Mouse (Mus musculus) stomach, postnatal 0 days (tissue): ENCODE results near the gene Ctse. TPM values are rescaled to one million over a fixed set of nuclear protein-coding genes. Genes with fewer than 3 reads are reported as not detected.

ENCODE experiments used
- ATAC-seq: fragments of 200-750 bp; cut with Nextera tagmentation; 2 replicates; pipeline ENCODE4 v1.8.0; 2017; ENCODE audit not compliant: low FRiP score, low TSS enrichment
- DNase-seq: peaks from one replicate; pipeline ENCODE4 v3.0.0-alpha.2; 2016; ENCODE audit warnings: low spot score
- H3K27ac ChIP-seq: fragments of 300-500 bp; sonication (generic); replicated peaks from 2 replicates; pipeline ENCODE4 v1.5.1; 2014; ENCODE audit warnings: mild to moderate bottlenecking, control low read depth
- H3K27me3 ChIP-seq: fragments of 300-500 bp; sonication (generic); 2 replicates; pipeline ENCODE4 v1.6.1; 2014; ENCODE audit warnings: low read length; ENCODE audit not compliant: control insufficient read depth, insufficient read depth
- H3K36me3 ChIP-seq: fragments of 300-500 bp; sonication (generic); 2 replicates; pipeline ENCODE4 v1.6.1; 2014; ENCODE audit warnings: low read length, mixed read lengths; ENCODE audit not compliant: control insufficient read depth, insufficient read depth
- H3K4me1 ChIP-seq: fragments of 300-500 bp; sonication (generic); replicated peaks from 2 replicates; pipeline ENCODE4 v1.6.1; 2014; ENCODE audit warnings: antibody characterized with exemption; ENCODE audit not compliant: control insufficient read depth, insufficient read depth
- H3K4me2 ChIP-seq: fragments of 300-500 bp; sonication (generic); replicated peaks from 2 replicates; pipeline ENCODE4 v1.6.1; 2014; ENCODE audit warnings: low read depth, mild to moderate bottlenecking, control low read depth, moderate library complexity
- H3K4me3 ChIP-seq: fragments of 300-500 bp; sonication (generic); 2 replicates; pipeline ENCODE4 v1.5.1; 2014; ENCODE audit warnings: low read depth, low read length, control low read depth
- H3K9ac ChIP-seq: fragments of 300-500 bp; sonication (generic); 2 replicates; pipeline ENCODE4 v1.6.1; 2014; ENCODE audit warnings: mild to moderate bottlenecking, low read length, control low read depth, mixed read lengths
- H3K9me3 ChIP-seq: fragments of 300-500 bp; sonication (generic); 2 replicates; pipeline ENCODE4 v1.6.1; 2016; ENCODE audit warnings: low read length; ENCODE audit not compliant: control insufficient read depth
- CTCF ChIP-seq: IDR thresholded peaks from 2 replicates; pipeline ENCODE4 v1.5.1; 2016; ENCODE audit warnings: antibody characterized with exemption, low read depth, mild to moderate bottlenecking, moderate library complexity
- EP300 ChIP-seq: optimal IDR thresholded peaks from 2 replicates; pipeline ENCODE3; 2016; ENCODE audit warnings: antibody characterized with exemption
- WGBS: fragments of 180-500 bp; shearing (Covaris S2); extraction: QIAGEN DNeasy Blood & Tissue Kit; methylation state at CpG from one replicate; pipeline ENCODE4 v1.1.7; 2014; 5-methylcytosine and 5-hydroxymethylcytosine counted together
- polyA plus RNA-seq: library from polyadenylated mRNA; unstranded; fragments of >200 nt; fragmentation: Nextera tagmentation; extraction: Ambion mirVana; gene quantifications from 2 replicates; pipeline ENCODE4 v1.2.1, GENCODE M21; 2015

The Ctse gene
- polyA plus RNA-seq, 1 experiment from 2014 or later: 596 TPM

DNA sequence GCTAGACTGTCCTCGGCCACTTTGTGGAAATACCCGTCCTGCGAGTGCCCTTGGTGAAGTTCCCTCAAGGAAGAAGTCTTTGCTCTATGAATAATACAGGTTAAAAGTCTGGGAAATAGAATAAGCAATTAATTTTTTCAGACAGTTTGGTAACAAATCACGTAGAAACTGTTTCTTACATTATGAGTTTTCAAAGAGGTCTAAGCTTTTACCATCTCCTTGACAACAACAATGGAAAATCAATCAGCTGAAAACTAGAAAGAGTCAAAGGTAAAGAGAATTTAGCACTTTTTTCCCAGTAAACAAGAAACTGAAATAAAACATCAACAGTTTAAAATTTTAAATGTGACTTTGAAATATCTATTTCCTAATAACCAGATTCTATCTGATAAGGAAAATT, 2.0 kb downstream of the Ctse start:
- Histone ChIP-seq H3K4me1 (no peaks in the 10 kb centered on the region), H3K4me2 (no peak overlapping the region), H3K4me3 (no peak overlapping the region), H3K27me3 (no peaks in the 10 kb centered on the region), H3K9me3 (no peaks in the 10 kb centered on the region), H3K27ac (no peak overlapping the region), H3K9ac (no peak overlapping the region), H3K36me3 (no peaks in the 10 kb centered on the region)
- no peak for ATAC-seq
- no peak for DNase-seq
- no peak for TF ChIP-seq EP300
- no peak for TF ChIP-seq CTCF
- 63% methylated on average over 4 of the region's 4 CpGs for WGBS

DNA sequence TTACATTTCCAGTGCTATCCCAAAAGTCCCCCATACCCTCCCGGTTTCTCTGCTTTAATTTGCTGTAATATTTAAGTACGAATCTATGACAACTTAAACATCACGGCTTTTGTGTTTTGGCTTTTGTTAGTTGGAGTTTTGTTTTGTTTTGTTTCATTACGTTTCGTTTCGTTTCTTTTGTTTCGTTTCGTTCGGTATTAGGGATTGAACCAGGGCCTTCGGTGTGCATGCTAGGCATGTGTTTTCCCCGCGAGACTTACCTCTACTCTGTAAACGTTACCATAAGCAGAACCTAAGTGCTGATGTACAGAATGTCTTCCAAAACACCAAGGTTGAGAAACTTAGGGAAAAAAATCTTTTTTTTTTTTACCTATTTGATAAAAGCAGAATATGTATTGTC, 3.5 kb downstream of the Ctse start:
- no peaks in the 10 kb centered on the region for H3K4me1 ChIP-seq
- H3K27me3 ChIP-seq: no peaks in the 10 kb centered on the region
- no peaks in the 10 kb centered on the region for H3K9me3 ChIP-seq
- no peak overlapping the region for H3K4me3 ChIP-seq
- ATAC-seq (no peak), DNase-seq (no peak)
- TF ChIP-seq EP300: no peak
- TF ChIP-seq CTCF: no peak
- no peak overlapping the region for H3K27ac ChIP-seq
- H3K4me2 ChIP-seq: no peak overlapping the region
- 90% methylated on average over 13 of the region's 13 CpGs for WGBS
- H3K9ac ChIP-seq: no peak overlapping the region
- no peaks in the 10 kb centered on the region for H3K36me3 ChIP-seq

DNA sequence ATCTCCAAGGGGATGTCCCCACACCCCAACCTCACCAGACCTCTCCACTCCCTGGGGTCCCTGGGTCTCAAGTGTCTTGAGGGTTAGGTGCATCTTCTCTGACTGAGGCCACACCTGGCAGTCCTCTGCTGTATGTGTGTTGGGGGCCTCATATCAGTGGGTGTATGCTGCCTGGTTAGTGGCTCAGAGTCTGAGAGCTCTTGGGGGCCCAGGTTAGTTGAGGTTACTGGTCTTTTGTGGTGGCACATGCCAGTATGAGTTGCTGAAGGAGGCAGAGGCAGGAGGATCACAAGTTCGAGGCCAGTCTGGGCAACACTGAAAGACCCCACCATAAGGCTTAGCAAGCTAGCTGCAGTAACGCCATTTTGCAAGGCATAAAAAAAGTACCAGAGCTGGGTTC, 4.1 kb downstream of the Ctse start:
- TF ChIP-seq EP300 (no peak), CTCF (no peak)
- no peak for ATAC-seq
- no peak for DNase-seq
- H3K36me3 ChIP-seq: no peaks in the 10 kb centered on the region
- no peak overlapping the region for H3K4me2 ChIP-seq
- no peaks in the 10 kb centered on the region for H3K27me3 ChIP-seq
- no peak overlapping the region for H3K9ac ChIP-seq
- 88% methylated on average over 2 of the region's 2 CpGs for whole genome bisulfite sequencing
- no peak overlapping the region for H3K27ac ChIP-seq
- no peaks in the 10 kb centered on the region for H3K4me1 ChIP-seq
- no peaks in the 10 kb centered on the region for H3K9me3 ChIP-seq
- no peak overlapping the region for H3K4me3 ChIP-seq

DNA sequence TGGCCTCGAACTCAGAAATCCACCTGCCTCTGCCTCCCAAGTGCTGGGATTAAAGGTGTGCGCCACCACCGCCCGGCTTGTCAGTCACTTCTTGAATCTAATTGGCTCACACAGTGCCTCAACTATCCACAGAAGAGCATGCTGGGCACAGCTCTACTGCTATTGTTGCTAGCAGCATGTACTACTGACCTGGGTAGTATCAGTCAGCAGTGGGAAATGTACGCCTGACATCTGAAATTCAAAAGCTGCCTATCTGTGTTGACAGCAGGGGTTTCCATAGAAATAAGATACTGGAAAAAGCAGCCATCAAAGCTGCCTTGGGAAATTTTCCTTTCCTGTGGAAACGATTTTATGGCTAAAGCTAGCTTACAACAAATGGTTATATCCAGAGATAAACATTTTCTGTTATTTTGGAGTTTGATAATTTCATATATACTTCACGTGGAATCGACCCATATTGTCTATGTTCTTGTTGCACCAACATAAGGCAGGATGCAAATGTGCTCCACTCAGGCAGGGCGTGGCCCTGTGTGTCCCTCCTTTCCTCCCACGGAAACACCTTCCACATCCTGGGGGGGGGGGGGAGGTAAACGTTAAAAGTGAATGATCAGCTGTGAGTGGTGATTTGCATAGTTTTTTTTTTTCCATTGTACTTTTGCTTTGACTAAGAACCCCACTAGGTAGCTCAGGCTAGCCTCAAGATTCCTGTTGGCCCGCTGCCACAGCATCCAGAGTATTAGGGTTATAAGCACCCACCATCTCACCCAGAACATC, 14.8 kb downstream of the Ctse start:
- WGBS: 63% methylated on average over 11 of the region's 12 CpGs
- Histone ChIP-seq H3K9me3 (no peaks in the 10 kb centered on the region), H3K36me3 (no peaks in the 10 kb centered on the region), H3K27me3 (no peaks in the 10 kb centered on the region), H3K4me1 (no peaks in the 10 kb centered on the region), H3K4me3 (no peak overlapping the region), H3K27ac (no peak overlapping the region), H3K9ac (no peak overlapping the region), H3K4me2 (no peak overlapping the region)
- TF ChIP-seq CTCF (no peak), EP300 (no peak)
- peak; percentile 9 for DNase-seq
- ATAC-seq: no peak

DNA sequence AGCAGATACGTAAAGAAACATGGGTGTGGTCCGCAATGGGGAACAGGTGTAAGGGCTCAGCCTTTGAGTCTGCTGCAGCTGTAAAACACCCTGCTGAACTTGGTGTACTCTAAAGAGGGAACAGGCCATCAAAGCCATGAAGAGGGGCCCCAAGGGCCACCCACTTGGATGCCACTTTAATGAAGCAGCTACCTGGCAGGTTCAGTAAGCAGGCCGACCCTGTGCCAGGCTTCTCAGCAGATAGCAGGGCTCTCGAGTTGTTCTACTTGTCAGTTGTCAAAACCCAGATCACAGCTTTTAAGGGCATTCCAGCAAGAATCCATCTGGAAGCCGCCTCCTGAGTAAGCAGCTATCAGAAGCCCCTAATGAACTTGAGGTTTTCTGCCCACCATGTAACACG, 17.5 kb downstream of the Ctse start:
- Histone ChIP-seq H3K27me3 (no peaks in the 10 kb centered on the region), H3K27ac (no peak overlapping the region), H3K9ac (no peak overlapping the region), H3K4me3 (no peak overlapping the region), H3K4me2 (no peak overlapping the region), H3K36me3 (no peaks in the 10 kb centered on the region), H3K4me1 (no peaks in the 10 kb centered on the region), H3K9me3 (no peaks in the 10 kb centered on the region)
- TF ChIP-seq CTCF: no peak
- TF ChIP-seq EP300: no peak
- no peak for ATAC-seq
- peak; percentile 13 for DNase-seq
- 60% methylated on average over 6 of the region's 6 CpGs for WGBS

DNA sequence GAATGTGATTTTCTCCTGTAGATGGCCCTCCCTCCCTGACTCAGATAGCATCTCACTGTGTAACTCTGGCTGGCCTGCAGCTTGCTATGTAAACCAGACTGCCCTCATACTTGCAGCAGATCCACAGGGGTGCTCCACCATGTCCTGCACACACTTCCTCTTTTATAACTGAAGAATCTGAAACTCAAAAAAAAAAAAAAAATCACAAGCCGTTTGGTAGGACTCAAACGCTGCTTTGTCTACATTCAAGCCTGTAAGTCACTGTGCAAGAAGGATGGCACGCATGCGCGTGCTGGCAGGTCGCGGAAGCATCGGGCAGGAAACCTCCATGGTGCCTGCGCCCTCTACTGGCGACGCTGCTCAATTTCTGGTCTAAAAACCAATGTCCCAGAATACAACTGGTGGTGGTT, 19.8 kb downstream of the Ctse start:
- Histone ChIP-seq H3K4me2 (no peak overlapping the region; the same call in 1 of the 2 replicates), H3K9me3 (no peaks in the 10 kb centered on the region), H3K27ac (no peak overlapping the region), H3K9ac (no peak overlapping the region), H3K36me3 (no peaks in the 10 kb centered on the region), H3K4me3 (no peak overlapping the region), H3K27me3 (no peaks in the 10 kb centered on the region), H3K4me1 (no peaks in the 10 kb centered on the region)
- DNase-seq (peak; percentile 92), ATAC-seq (peak; percentile 57; the same call in 1 of the 2 replicates)
- WGBS: under 1% methylated on average over 11 of the region's 11 CpGs
- no peak for TF ChIP-seq EP300
- peak; percentile 94 for TF ChIP-seq CTCF
